Mouse (Mus musculus) embryonic fibroblast, embryonic 13.5 days (primary cell): ENCODE measurements around the gene Syne4.

ENCODE experiments used
- CTCF ChIP-seq: IDR thresholded peaks from 2 replicates; pipeline ENCODE4 v1.5.1; 2011; ENCODE audit warnings: mild to moderate bottlenecking, control low read depth, low read length, moderate library complexity, borderline replicate concordance; ENCODE audit not compliant: insufficient read depth
- POLR2A ChIP-seq: IDR thresholded peaks from 2 replicates; pipeline ENCODE4 v1.6.1; 2011; ENCODE audit warnings: low read depth, mild to moderate bottlenecking, control low read depth, low read length, moderate library complexity

DNA sequence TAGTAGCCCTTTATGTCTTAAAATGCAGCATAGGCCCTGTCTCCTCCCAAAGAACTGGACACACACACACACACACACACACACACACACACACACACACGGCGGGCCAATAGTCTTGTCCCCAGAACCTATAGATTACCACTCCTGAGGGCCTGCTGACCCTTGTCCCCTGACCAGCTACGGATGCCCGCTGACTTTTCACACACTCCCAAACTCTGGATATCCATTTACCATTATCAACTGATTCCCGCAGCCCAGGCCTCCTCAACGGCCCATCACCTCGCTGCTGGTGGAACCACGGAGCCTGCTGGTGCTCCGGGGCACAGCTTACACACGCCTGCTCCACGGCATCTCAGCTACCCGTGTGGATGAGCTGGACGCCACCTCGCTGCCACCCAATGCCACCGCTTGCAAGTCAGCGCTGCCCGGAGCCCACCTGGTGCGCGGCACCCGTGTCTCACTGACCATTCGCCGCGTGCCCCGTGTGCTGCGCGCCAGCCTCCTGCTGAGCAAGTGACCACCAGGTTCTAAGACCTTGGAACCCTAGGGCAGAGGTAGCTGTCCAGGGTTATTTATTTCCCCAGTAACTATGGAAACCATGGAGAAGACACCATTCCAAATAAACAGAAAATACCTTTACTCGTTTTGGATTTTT, 814 bp upstream of the Syne4 start:
- TF ChIP-seq CTCF (no peak), POLR2A (no peak)
